Mouse (Mus musculus) testis, adult 2 months (tissue): ENCODE data around the gene Mdm1. TPM values are rescaled to one million over a fixed set of nuclear protein-coding genes. Genes with fewer than 3 reads are reported as not detected.

Experiments used
- H3K27ac ChIP-seq: fragments of 200-500 bp; 2 replicates; pipeline ENCODE4 v1.5.1; 2012; ENCODE audit warnings: low read depth, low read length; ENCODE audit not compliant: control insufficient read depth, insufficient read depth
- H3K27me3 ChIP-seq: fragments of 200-500 bp; 2 replicates; pipeline ENCODE4 v1.6.1; 2012; ENCODE audit warnings: mild to moderate bottlenecking, low read length, moderate library complexity; ENCODE audit not compliant: control insufficient read depth, insufficient read depth
- H3K36me3 ChIP-seq: fragments of 200-500 bp; 2 replicates; pipeline ENCODE4 v1.6.1; 2012; ENCODE audit warnings: mild to moderate bottlenecking, low read length; ENCODE audit not compliant: control insufficient read depth, insufficient read depth
- H3K4me1 ChIP-seq: fragments of 200-500 bp; 2 replicates; pipeline ENCODE4 v1.6.1; 2012; ENCODE audit warnings: low read length; ENCODE audit not compliant: control insufficient read depth, insufficient read depth
- H3K4me3 ChIP-seq: fragments of 200-500 bp; 2 replicates; pipeline ENCODE4 v1.5.1; 2012; ENCODE audit warnings: low read depth, mild to moderate bottlenecking, low read length, moderate library complexity, mixed read lengths; ENCODE audit not compliant: control insufficient read depth
- CTCF ChIP-seq: fragments of 200-500 bp; IDR thresholded peaks from 2 replicates; pipeline ENCODE4 v1.5.1; 2012; ENCODE audit warnings: low read depth, mild to moderate bottlenecking, inconsistent platforms, low read length, moderate library complexity; ENCODE audit not compliant: control insufficient read depth, insufficient read depth, insufficient replicate concordance
- POLR2A ChIP-seq: fragments of 200-500 bp; IDR thresholded peaks from 2 replicates; pipeline ENCODE4 v1.6.1; 2012; ENCODE audit warnings: low read depth, mild to moderate bottlenecking, inconsistent platforms, low read length, moderate library complexity; ENCODE audit not compliant: control insufficient read depth
- polyA plus RNA-seq: library from polyadenylated mRNA; depleted of rRNA; stranded (reverse); fragments of >200 nt; gene quantifications from 2 replicates; pipeline ENCODE4 v1.2.3, GENCODE M21; 2012

Mdm1 gene
- polyA plus RNA-seq, 1 experiment = 52.4 TPM

DNA sequence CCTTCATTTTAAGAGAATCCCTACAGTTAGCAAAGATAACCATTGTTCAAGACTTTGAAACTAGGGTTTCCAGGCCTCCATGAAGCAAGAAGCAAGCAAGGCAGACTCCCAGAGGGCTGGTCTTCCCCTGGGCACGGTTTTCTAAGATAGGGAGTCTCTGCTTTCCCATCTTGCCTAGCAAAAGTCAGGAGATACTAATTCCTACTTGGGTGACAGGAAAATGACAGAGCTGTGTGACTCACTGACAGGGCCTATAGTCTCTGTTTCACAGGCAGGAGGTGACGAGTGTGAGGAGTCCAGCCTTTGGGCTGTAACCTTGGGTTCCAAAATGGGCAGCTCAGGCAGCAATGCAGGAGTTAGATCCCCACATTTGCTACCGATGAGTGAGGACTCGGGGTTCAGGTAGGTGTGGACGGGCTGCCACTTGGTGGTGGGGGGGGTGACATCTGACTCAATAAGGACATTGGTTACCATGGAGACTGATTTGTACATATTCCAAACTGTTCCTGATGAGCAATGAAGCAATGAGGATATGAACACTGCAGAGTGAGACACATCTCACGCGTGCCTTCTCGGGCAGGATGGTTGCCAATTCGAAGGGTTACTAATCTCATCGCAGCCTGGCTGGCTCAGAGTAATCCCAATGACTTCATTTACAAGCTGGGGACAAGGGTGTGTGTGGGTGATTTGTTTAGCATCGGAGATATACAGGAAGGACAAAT lies 19.0 kb upstream of the Mdm1 start:
- Histone ChIP-seq H3K27ac (no peak overlapping the region), H3K36me3 (no peaks in the 10 kb centered on the region), H3K27me3 (peaks cover 2% of the 10 kb centered on the region; the same call in 1 of the 2 replicates), H3K4me3 (no peak overlapping the region), H3K4me1 (peaks cover 4% of the 10 kb centered on the region; the same call in 1 of the 2 replicates)
- TF ChIP-seq POLR2A = no peak
- TF ChIP-seq CTCF = no peak

DNA sequence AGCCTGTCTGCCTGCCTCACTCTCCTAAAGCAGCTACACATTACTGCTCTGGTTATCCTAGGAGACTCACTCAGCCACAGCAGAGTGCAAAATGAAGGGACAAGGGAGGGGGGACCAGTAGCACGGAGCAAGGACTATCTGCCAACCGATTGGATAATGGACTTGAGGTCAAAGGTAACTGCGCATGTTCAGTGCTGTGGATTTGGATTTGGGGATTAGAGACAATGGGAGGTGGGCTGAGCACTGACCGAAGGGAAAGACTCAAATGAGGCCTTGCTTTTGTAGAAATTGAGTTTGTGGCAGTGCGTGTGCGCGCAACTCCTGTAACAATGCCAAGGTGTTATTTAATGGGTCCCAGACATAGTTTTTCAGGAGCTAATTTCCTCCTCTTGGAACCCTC lies 16.4 kb upstream of the Mdm1 start:
- H3K27me3 ChIP-seq = peaks cover 2% of the 10 kb centered on the region; the same call in 1 of the 2 replicates
- TF ChIP-seq POLR2A (no peak), CTCF (no peak)
- H3K4me1 ChIP-seq = peaks cover 7% of the 10 kb centered on the region; the same call in 1 of the 2 replicates
- H3K27ac ChIP-seq = no peak overlapping the region
- H3K4me3 ChIP-seq = no peak overlapping the region
- no peaks in the 10 kb centered on the region for H3K36me3 ChIP-seq

DNA sequence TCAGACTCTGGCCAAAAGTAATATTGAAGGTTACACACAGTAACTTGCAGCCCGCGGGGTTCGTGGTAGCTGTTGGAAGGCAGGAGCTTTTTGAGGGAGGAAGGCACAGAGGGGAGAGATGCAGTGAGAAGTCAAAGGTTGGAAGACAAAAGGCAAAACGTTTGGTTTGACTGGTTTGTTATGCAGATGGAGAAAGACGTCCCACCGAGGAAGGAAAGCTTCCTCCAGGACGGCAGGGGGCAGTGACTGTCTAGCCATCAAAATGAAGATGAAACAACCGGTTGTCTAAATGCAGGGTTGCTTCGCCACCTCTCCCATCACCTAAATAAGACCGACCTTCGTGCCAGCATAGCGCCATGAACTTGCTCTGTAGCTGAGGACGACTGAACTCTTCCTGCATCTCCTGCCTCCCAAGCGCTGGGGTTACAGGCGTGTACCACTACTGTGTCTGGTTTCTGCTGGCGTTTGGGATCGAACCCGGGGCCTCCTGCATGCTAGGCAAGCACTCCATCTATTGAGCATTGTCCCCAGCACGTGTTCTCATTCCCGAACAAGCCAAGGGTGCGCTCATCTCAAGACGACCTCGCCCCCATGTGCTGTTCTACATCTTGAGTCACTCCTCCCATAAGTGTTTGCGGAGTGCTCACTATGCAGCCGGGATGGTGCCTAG lies 15.7 kb upstream of the Mdm1 start:
- no peaks in the 10 kb centered on the region for H3K36me3 ChIP-seq
- H3K27ac ChIP-seq = no peak overlapping the region
- H3K27me3 ChIP-seq = peaks cover 2% of the 10 kb centered on the region; the same call in 1 of the 2 replicates
- no peak overlapping the region for H3K4me3 ChIP-seq
- peaks cover 7% of the 10 kb centered on the region; the same call in 1 of the 2 replicates for H3K4me1 ChIP-seq
- TF ChIP-seq CTCF = no peak
- no peak for TF ChIP-seq POLR2A

DNA sequence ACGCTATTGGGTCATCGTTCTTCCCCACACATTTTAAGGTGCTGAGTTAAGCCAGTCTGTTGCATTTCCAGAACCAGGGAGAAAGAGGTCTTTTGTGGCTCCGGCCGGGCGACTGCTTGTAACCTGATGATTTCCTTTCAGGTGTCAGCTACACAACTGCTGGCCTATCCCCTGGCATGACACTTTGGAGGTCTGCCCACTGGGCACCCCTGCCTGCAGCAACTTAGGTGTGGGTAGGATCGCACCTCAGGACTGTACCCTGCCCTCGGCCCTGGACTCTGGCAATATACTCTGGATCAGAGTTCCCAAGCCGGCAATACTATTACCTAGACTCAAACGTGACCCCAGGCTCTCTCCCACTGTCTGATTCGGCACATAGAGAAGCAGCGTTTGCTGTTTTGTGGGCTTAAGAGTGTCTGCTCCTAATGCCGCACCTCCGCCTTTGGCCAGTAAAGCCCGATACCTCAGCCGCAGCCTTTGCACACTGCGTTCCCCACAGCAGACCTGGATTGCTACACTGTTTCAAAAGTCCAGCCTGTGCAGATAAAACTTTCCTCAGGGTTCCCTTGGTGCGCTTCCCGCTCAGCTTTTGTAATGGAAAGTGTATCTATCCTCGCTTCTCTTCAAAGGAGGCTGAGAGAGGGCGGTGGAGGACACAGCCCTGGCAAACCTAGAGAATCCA lies 12.5 kb upstream of the Mdm1 start:
- H3K4me1 ChIP-seq = peaks cover 14% of the 10 kb centered on the region
- H3K27me3 ChIP-seq = peaks cover 2% of the 10 kb centered on the region; the same call in 1 of the 2 replicates
- no peak overlapping the region for H3K4me3 ChIP-seq
- H3K27ac ChIP-seq = peak overlapping the region; percentile 57
- TF ChIP-seq POLR2A = peak; percentile 53
- no peak for TF ChIP-seq CTCF
- H3K36me3 ChIP-seq = no peaks in the 10 kb centered on the region

DNA sequence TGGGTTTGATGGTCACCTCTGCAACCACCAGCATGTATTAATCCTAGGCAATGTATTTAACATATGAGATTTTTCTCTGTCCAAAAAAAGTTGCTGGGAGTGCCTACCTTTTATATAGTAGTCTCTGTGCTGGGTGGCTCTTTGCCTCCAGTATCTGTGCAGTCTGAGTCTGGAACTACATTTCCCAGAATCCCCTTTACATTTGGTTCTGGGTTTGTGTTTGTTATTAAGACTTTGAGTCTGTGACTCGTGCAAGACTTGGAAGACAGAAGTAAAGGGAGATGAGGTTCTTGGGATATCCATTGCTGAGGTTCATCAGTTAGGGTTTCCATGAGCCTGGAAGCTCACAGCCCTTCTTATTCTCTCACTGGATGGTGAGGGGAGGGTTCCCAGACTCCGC lies 11.6 kb upstream of the Mdm1 start:
- H3K36me3 ChIP-seq = no peaks in the 10 kb centered on the region
- no peak overlapping the region for H3K4me3 ChIP-seq
- H3K27ac ChIP-seq = no peak overlapping the region
- peaks cover 14% of the 10 kb centered on the region for H3K4me1 ChIP-seq
- H3K27me3 ChIP-seq = peaks cover 2% of the 10 kb centered on the region; the same call in 1 of the 2 replicates
- TF ChIP-seq POLR2A = no peak
- TF ChIP-seq CTCF = no peak

GRCm38 (mm10) chr10:118132993-118133392 lies 8.6 kb upstream of the Mdm1 start:
- Histone ChIP-seq H3K27ac (no peak overlapping the region), H3K4me3 (peak overlapping the region; percentile 18; the same call in 1 of the 2 replicates), H3K4me1 (peaks cover 13% of the 10 kb centered on the region), H3K27me3 (no peaks in the 10 kb centered on the region), H3K36me3 (no peaks in the 10 kb centered on the region)
- TF ChIP-seq POLR2A (no peak), CTCF (no peak)

DNA sequence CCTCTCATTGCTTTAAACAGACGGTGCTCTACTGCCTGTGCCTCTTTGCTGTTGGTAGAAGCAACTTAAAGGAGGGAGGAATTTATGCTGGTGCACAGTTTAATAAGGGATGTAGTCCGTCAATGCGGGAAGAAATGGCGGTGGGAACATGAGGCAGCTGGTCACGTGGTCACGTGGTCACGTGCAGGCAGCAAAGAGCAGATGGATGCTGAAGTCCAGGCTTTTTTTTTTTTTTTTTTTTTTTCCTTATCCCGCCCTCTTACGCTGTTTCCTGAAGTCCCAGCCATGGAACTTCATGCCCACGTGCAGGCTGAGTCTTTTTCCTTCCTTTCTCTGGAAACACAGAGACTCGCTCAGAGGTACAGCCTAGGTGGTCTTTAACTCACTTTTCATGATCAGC lies 3.1 kb upstream of the Mdm1 start:
- no peak overlapping the region for H3K27ac ChIP-seq
- H3K4me3 ChIP-seq = peak overlapping the region; percentile 47; the same call in 1 of the 2 replicates
- TF ChIP-seq CTCF (no peak), POLR2A (no peak)
- no peaks in the 10 kb centered on the region for H3K36me3 ChIP-seq
- H3K27me3 ChIP-seq = no peaks in the 10 kb centered on the region
- H3K4me1 ChIP-seq = peaks cover 13% of the 10 kb centered on the region
